Mouse (Mus musculus): Measurements from ENCODE around the gene Hoxc6.
A peak's percentile ranks its signal among the peaks of the same experiment; 100 is the strongest.

Gene Hoxc6

GRCm38 (mm10) chr15:102997939-102998355 lies at the start of gene Hoxc6:
Gene Hoxc6, plus strand, starts transcription at chr15:102998257.
- no peak for DNase-seq (ENCODE audit: extremely low read depth, low read depth)

GRCm38 (mm10) chr15:102948842-102949241 lies 49.2 kb upstream of the Hoxc6 start:
- no peak for DNase-seq (ENCODE audit: extremely low read depth, low read depth)

- DNase-seq (ENCODE audit: extremely low read depth, low read depth), result no peak
Measured at GRCm38 (mm10) chr15:102949696-102950095, 48.4 kb upstream of the Hoxc6 start.

- no peak for DNase-seq (ENCODE audit: extremely low read depth, low read depth)
Measured at GRCm38 (mm10) chr15:102950877-102951276, 47.2 kb upstream of the Hoxc6 start.

- no peak for DNase-seq (ENCODE audit: extremely low read depth, low read depth)
Measured at GRCm38 (mm10) chr15:102953561-102953960, 44.5 kb upstream of the Hoxc6 start.

GRCm38 (mm10) chr15:102954192-102955006 lies 43.7 kb upstream of the Hoxc6 start, which contains the start of gene Hoxc11:
Gene Hoxc11, plus strand, starts transcription at chr15:102954427.
- no peak for DNase-seq (ENCODE audit: extremely low read depth, low read depth)

GRCm38 (mm10) chr15:102955007-102955382 lies 43.1 kb upstream of the Hoxc6 start:
- no peak for DNase-seq (ENCODE audit: extremely low read depth, low read depth)

- no peak for DNase-seq (ENCODE audit: extremely low read depth, low read depth)
Measured at GRCm38 (mm10) chr15:102955833-102956640, 42.0 kb upstream of the Hoxc6 start.

GRCm38 (mm10) chr15:102956906-102957305 lies 41.2 kb upstream of the Hoxc6 start:
- DNase-seq (ENCODE audit: extremely low read depth, low read depth), result no peak

GRCm38 (mm10) chr15:102959663-102960191 lies 38.3 kb upstream of the Hoxc6 start:
- DNase-seq (ENCODE audit: extremely low read depth, low read depth), result no peak

GRCm38 (mm10) chr15:102961728-102962127 lies 36.3 kb upstream of the Hoxc6 start:
- DNase-seq (ENCODE audit: extremely low read depth, low read depth), result no peak

- no peak for DNase-seq (ENCODE audit: extremely low read depth, low read depth)
Measured at GRCm38 (mm10) chr15:102962492-102962891, 35.6 kb upstream of the Hoxc6 start.

- DNase-seq (ENCODE audit: extremely low read depth, low read depth), result no peak
Measured at GRCm38 (mm10) chr15:102963259-102963658, 34.8 kb upstream of the Hoxc6 start.

- no peak for DNase-seq (ENCODE audit: extremely low read depth, low read depth)
Measured at GRCm38 (mm10) chr15:102963671-102964640, 34.1 kb upstream of the Hoxc6 start.

GRCm38 (mm10) chr15:102965003-102965891 lies 32.8 kb upstream of the Hoxc6 start:
- no peak for DNase-seq (ENCODE audit: extremely low read depth, low read depth)

- DNase-seq (ENCODE audit: extremely low read depth, low read depth), result peak; percentile 98
Measured at GRCm38 (mm10) chr15:102965892-102966775, 31.9 kb upstream of the Hoxc6 start.

- peak; percentile 64 for DNase-seq (ENCODE audit: extremely low read depth, low read depth)
Measured at GRCm38 (mm10) chr15:102966776-102967311, 31.2 kb upstream of the Hoxc6 start, which contains the start of gene Hoxc10. Gene Hoxc10, plus strand, starts transcription at chr15:102966796.

GRCm38 (mm10) chr15:102967312-102967510 lies 30.8 kb upstream of the Hoxc6 start, which contains the start of gene Hoxc5:
Gene Hoxc5, plus strand, starts transcription at chr15:102967443.
- DNase-seq (ENCODE audit: extremely low read depth, low read depth), result no peak
